Mouse (Mus musculus) G1E (cell line): ENCODE measurements at regions not wholly inside any gene's neighbourhood (a gene's known extent, or its start where the extent isn't known, plus 50 kb on each side); places are given as distances from the start of the nearest gene placed in this dataset.

Source experiments
- CTCF ChIP-seq: IDR thresholded peaks from 2 replicates; pipeline ENCODE4 v1.5.1; 2012; ENCODE audit warnings: low read depth, low read length, inconsistent platforms, mixed read lengths
- POLR2AphosphoS5 ChIP-seq: IDR thresholded peaks from 2 replicates; pipeline ENCODE4 v1.6.1; 2012; ENCODE audit warnings: low read depth, low read length, inconsistent platforms; ENCODE audit not compliant: insufficient replicate concordance

- TF ChIP-seq CTCF (no peak), POLR2AphosphoS5 (no peak)
Observed at GRCm38 (mm10) chr13:70446940-70447339, 190.5 kb downstream of the Ice1 start.
